Mouse (Mus musculus): ENCODE data around the gene Vmn2r53.
"Not testable (repeated sequence)": the region's sequence is repeated elsewhere in the genome, so short reads cannot be mapped to it uniquely, and the experiment has no call there.

Vmn2r53 gene

DNA sequence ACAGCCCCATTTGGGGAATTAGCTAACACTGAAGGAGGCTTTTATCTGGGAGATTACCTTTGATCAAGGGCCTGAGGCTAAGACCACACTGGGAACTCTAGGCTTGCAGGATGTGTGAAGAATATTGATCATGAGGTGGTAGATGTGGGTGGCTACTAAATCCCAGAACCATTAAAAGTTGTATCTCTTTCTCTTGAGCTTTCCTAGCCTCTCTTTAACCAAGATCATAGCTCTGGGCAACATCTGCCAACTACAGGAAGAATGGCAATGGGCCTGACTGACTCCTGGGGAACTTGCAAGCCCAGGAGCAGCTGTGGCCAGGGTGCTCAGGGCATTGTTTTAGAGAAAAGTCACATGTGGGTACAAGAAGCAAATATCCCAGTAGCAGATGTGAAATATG lies at the start of gene Vmn2r53:
TSS of gene Vmn2r53 (minus strand) at position 101 of the 400 bp plus-strand sequence.
- ATAC-seq (ENCODE audit: low TSS enrichment) = no peak

DNA sequence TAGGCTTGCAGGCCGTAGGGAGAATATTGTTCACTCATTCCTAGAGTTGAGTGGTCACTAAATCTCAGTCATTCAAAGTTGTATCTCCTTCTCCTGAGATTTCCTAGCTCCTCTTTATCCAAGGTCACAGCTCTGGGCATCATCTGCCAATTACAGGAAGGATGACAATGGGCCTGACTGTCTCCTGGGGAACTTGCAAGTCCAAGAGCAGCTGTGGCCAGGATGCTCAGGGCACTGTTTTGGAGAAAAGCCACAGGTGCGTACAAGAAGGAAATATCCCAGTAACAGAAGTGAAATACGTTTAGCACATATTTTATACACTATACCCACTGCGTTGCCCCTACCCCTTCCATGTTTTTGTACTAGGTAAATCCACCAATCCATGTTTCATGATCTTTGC lies 31.6 kb upstream of the Vmn2r53 start, which contains the start of gene Vmn2r54:
TSS of gene Vmn2r54 (minus strand) at position 101 of the 400 bp plus-strand sequence.
- not testable (repeated sequence) for ATAC-seq (ENCODE audit: low TSS enrichment)
